Mouse (Mus musculus) frontal cortex, adult (tissue): Measurements from ENCODE around the gene Maml3.

Source experiments
- ATAC-seq: cut with Nextera tagmentation; 2 replicates; pipeline ENCODE4 v1.9.2; 2017; ENCODE audit warnings: mild to moderate bottlenecking, moderate library complexity, mixed read lengths; ENCODE audit not compliant: low TSS enrichment

Gene Maml3

GRCm38 (mm10) chr3:52046027-52046700 lies 58.7 kb downstream of the Maml3 start:
- peak; percentile 81 for ATAC-seq

- ATAC-seq = no peak
Observed at GRCm38 (mm10) chr3:52045221-52045641, 59.6 kb downstream of the Maml3 start.

GRCm38 (mm10) chr3:52044651-52045050 lies 60.2 kb downstream of the Maml3 start:
- no peak for ATAC-seq

- no peak for ATAC-seq
Observed at GRCm38 (mm10) chr3:52043847-52044246, 61.0 kb downstream of the Maml3 start.

GRCm38 (mm10) chr3:52042680-52043079 lies 62.2 kb downstream of the Maml3 start:
- no peak for ATAC-seq

GRCm38 (mm10) chr3:52039958-52040357 lies 64.9 kb downstream of the Maml3 start:
- ATAC-seq = no peak

GRCm38 (mm10) chr3:52037260-52037659 lies 67.6 kb downstream of the Maml3 start:
- no peak for ATAC-seq

- ATAC-seq = peak; percentile 89
Observed at GRCm38 (mm10) chr3:52035404-52035803, 69.5 kb downstream of the Maml3 start.

- ATAC-seq = no peak
Observed at GRCm38 (mm10) chr3:52033857-52034588, 70.9 kb downstream of the Maml3 start.

- ATAC-seq = no peak
Observed at GRCm38 (mm10) chr3:52031327-52031726, 73.5 kb downstream of the Maml3 start.

GRCm38 (mm10) chr3:52030114-52030513 lies 74.8 kb downstream of the Maml3 start:
- peak; percentile 59 for ATAC-seq

- peak; percentile 79 for ATAC-seq
Observed at GRCm38 (mm10) chr3:52029661-52030081, 75.2 kb downstream of the Maml3 start.

GRCm38 (mm10) chr3:52027972-52028371 lies 76.9 kb downstream of the Maml3 start:
- no peak for ATAC-seq

- ATAC-seq = no peak
Observed at GRCm38 (mm10) chr3:52022486-52022885, 82.4 kb downstream of the Maml3 start.

- ATAC-seq = peak; percentile 36
Observed at GRCm38 (mm10) chr3:52018103-52018439, 86.8 kb downstream of the Maml3 start.

GRCm38 (mm10) chr3:52017439-52018102 lies 87.3 kb downstream of the Maml3 start:
- ATAC-seq = peak; percentile 91

- no peak for ATAC-seq
Observed at GRCm38 (mm10) chr3:52016178-52016577, 88.7 kb downstream of the Maml3 start.

GRCm38 (mm10) chr3:52015556-52015955 lies 89.3 kb downstream of the Maml3 start:
- no peak for ATAC-seq

- ATAC-seq = no peak
Observed at GRCm38 (mm10) chr3:52011032-52011710, 93.7 kb downstream of the Maml3 start.

GRCm38 (mm10) chr3:52009321-52009720 lies 95.6 kb downstream of the Maml3 start:
- ATAC-seq = no peak

GRCm38 (mm10) chr3:52007602-52008252 lies 97.1 kb downstream of the Maml3 start:
- ATAC-seq = peak; percentile 93
